Mouse (Mus musculus) testis, adult 2 months (tissue): ENCODE results near the gene Znrf1. TPM values are rescaled to one million over a fixed set of nuclear protein-coding genes. Genes with fewer than 3 reads are reported as not detected.

ENCODE experiments used
- H3K27ac ChIP-seq: fragments of 200-500 bp; 2 replicates; pipeline ENCODE4 v1.5.1; 2012; ENCODE audit warnings: low read depth, low read length; ENCODE audit not compliant: control insufficient read depth, insufficient read depth
- H3K27me3 ChIP-seq: fragments of 200-500 bp; 2 replicates; pipeline ENCODE4 v1.6.1; 2012; ENCODE audit warnings: mild to moderate bottlenecking, low read length, moderate library complexity; ENCODE audit not compliant: control insufficient read depth, insufficient read depth
- H3K36me3 ChIP-seq: fragments of 200-500 bp; 2 replicates; pipeline ENCODE4 v1.6.1; 2012; ENCODE audit warnings: mild to moderate bottlenecking, low read length; ENCODE audit not compliant: control insufficient read depth, insufficient read depth
- H3K4me1 ChIP-seq: fragments of 200-500 bp; 2 replicates; pipeline ENCODE4 v1.6.1; 2012; ENCODE audit warnings: low read length; ENCODE audit not compliant: control insufficient read depth, insufficient read depth
- H3K4me3 ChIP-seq: fragments of 200-500 bp; 2 replicates; pipeline ENCODE4 v1.5.1; 2012; ENCODE audit warnings: low read depth, mild to moderate bottlenecking, low read length, moderate library complexity, mixed read lengths; ENCODE audit not compliant: control insufficient read depth
- CTCF ChIP-seq: fragments of 200-500 bp; IDR thresholded peaks from 2 replicates; pipeline ENCODE4 v1.5.1; 2012; ENCODE audit warnings: low read depth, mild to moderate bottlenecking, inconsistent platforms, low read length, moderate library complexity; ENCODE audit not compliant: control insufficient read depth, insufficient read depth, insufficient replicate concordance
- POLR2A ChIP-seq: fragments of 200-500 bp; IDR thresholded peaks from 2 replicates; pipeline ENCODE4 v1.6.1; 2012; ENCODE audit warnings: low read depth, mild to moderate bottlenecking, inconsistent platforms, low read length, moderate library complexity; ENCODE audit not compliant: control insufficient read depth
- polyA plus RNA-seq: library from polyadenylated mRNA; depleted of rRNA; stranded (reverse); fragments of >200 nt; gene quantifications from 2 replicates; pipeline ENCODE4 v1.2.3, GENCODE M21; 2012

The Znrf1 gene
- polyA plus RNA-seq, 1 experiment: 95.0 TPM

GRCm38 (mm10) chr8:111571661-111572060 is 35.8 kb downstream of the Znrf1 start:
- no peaks in the 10 kb centered on the region for H3K36me3 ChIP-seq
- peaks cover 12% of the 10 kb centered on the region for H3K4me1 ChIP-seq
- no peak for TF ChIP-seq POLR2A
- TF ChIP-seq CTCF: no peak
- no peaks in the 10 kb centered on the region for H3K27me3 ChIP-seq
- H3K4me3 ChIP-seq: no peak overlapping the region
- H3K27ac ChIP-seq: no peak overlapping the region

- no peak overlapping the region for H3K27ac ChIP-seq
- no peaks in the 10 kb centered on the region for H3K27me3 ChIP-seq
- TF ChIP-seq CTCF (no peak), POLR2A (no peak)
- peaks cover 12% of the 10 kb centered on the region for H3K4me1 ChIP-seq
- H3K4me3 ChIP-seq: peak overlapping the region; percentile 16; the same call in 1 of the 2 replicates
- H3K36me3 ChIP-seq: no peaks in the 10 kb centered on the region
Observed at GRCm38 (mm10) chr8:111572431-111572830, 36.5 kb downstream of the Znrf1 start.

- Histone ChIP-seq H3K4me3 (peak overlapping the region; percentile 66), H3K36me3 (no peaks in the 10 kb centered on the region), H3K27me3 (no peaks in the 10 kb centered on the region), H3K4me1 (peaks cover 12% of the 10 kb centered on the region), H3K27ac (no peak overlapping the region)
- TF ChIP-seq CTCF: no peak
Observed at GRCm38 (mm10) chr8:111573583-111573982, 37.7 kb downstream of the Znrf1 start.

- no peak for TF ChIP-seq CTCF
- peak overlapping the region; percentile 66 for H3K4me3 ChIP-seq
- no peak overlapping the region; the same call in 1 of the 2 replicates for H3K27ac ChIP-seq
- H3K4me1 ChIP-seq: peaks cover 12% of the 10 kb centered on the region
- H3K36me3 ChIP-seq: no peaks in the 10 kb centered on the region
- H3K27me3 ChIP-seq: no peaks in the 10 kb centered on the region
Observed at GRCm38 (mm10) chr8:111574016-111574415, 38.1 kb downstream of the Znrf1 start.

- peaks cover 12% of the 10 kb centered on the region for H3K4me1 ChIP-seq
- H3K27me3 ChIP-seq: no peaks in the 10 kb centered on the region
- H3K36me3 ChIP-seq: no peaks in the 10 kb centered on the region
- H3K27ac ChIP-seq: no peak overlapping the region
- no peak for TF ChIP-seq CTCF
- TF ChIP-seq POLR2A: no peak
- peak overlapping the region; percentile 3; the same call in 1 of the 2 replicates for H3K4me3 ChIP-seq
Observed at GRCm38 (mm10) chr8:111575492-111575891, 39.6 kb downstream of the Znrf1 start.

- Histone ChIP-seq H3K36me3 (no peaks in the 10 kb centered on the region), H3K4me3 (peak overlapping the region; percentile 42), H3K4me1 (peaks cover 12% of the 10 kb centered on the region), H3K27me3 (no peaks in the 10 kb centered on the region), H3K27ac (no peak overlapping the region)
- TF ChIP-seq CTCF (no peak), POLR2A (no peak)
Observed at GRCm38 (mm10) chr8:111576501-111576900, 40.6 kb downstream of the Znrf1 start.

GRCm38 (mm10) chr8:111577880-111578533 is 42.1 kb downstream of the Znrf1 start:
- TF ChIP-seq POLR2A: no peak
- no peak for TF ChIP-seq CTCF
- Histone ChIP-seq H3K4me1 (peaks cover 9% of the 10 kb centered on the region), H3K27ac (no peak overlapping the region), H3K36me3 (no peaks in the 10 kb centered on the region), H3K27me3 (no peaks in the 10 kb centered on the region), H3K4me3 (no peak overlapping the region; the same call in 1 of the 2 replicates)
